Mouse (Mus musculus): Measurements from ENCODE around the gene Tsku. TPM values are rescaled to one million over a fixed set of nuclear protein-coding genes. Genes with fewer than 3 reads are reported as not detected.

The Tsku gene
- 7.0 and 8.0 TPM in 2 replicates for polyA plus RNA-seq (2015; fragmentation: Nextera tagmentation; extraction: Ambion mirVana)

- Histone ChIP-seq H3K9me3 (replicated peaks; ENCODE audit: control insufficient read depth, low read length, poor library complexity, severe bottlenecking) (no peaks in the 10 kb centered on the region), H3K4me1 (ENCODE audit: control insufficient read depth, insufficient read depth, low read length) (peaks cover 17% of the 10 kb centered on the region), H3K27me3 (ENCODE audit: control insufficient read depth, insufficient read depth, low read depth, low read length) (no peaks in the 10 kb centered on the region), H3K4me3 (ENCODE audit: low read depth, low read length) (peak within 1 kb of the TSS; percentile 68), H3K4me2 (ENCODE audit: low read length) (peak within 1 kb of the TSS; percentile 70), H3K36me3 (ENCODE audit: control insufficient read depth, insufficient read depth, low read length) (no peaks in the 10 kb centered on the region), H3K9ac (ENCODE audit: low read depth, low read length) (peak within 1 kb of the TSS; percentile 80), H3K27ac (ENCODE audit: low read length) (peak within 1 kb of the TSS; percentile 78)
- peak; percentile 90 for ATAC-seq
- under 1% methylated on average over 48 of the region's 52 CpGs for WGBS
Observed at GRCm38 (mm10) chr7:98361063-98361652, at the start of gene Tsku. TSS of gene Tsku (minus strand) at chr7:98361328.

GRCm38 (mm10) chr7:98407615-98408014 is 46.5 kb upstream of the Tsku start:
- Histone ChIP-seq H3K36me3 (ENCODE audit: control insufficient read depth, insufficient read depth, low read length) (no peaks in the 10 kb centered on the region), H3K4me1 (ENCODE audit: control insufficient read depth, insufficient read depth, low read length) (no peaks in the 10 kb centered on the region), H3K9me3 (replicated peaks; ENCODE audit: control insufficient read depth, low read length, poor library complexity, severe bottlenecking) (no peaks in the 10 kb centered on the region), H3K4me2 (ENCODE audit: low read length) (no peak overlapping the region), H3K27ac (ENCODE audit: low read length) (no peak overlapping the region), H3K27me3 (ENCODE audit: control insufficient read depth, insufficient read depth, low read depth, low read length) (no peaks in the 10 kb centered on the region), H3K4me3 (ENCODE audit: low read depth, low read length) (no peak overlapping the region), H3K9ac (ENCODE audit: low read depth, low read length) (no peak overlapping the region)
- 85% methylated on average over 5 of the region's 5 CpGs for WGBS
- no peak for ATAC-seq

GRCm38 (mm10) chr7:98403996-98404395 is 42.9 kb upstream of the Tsku start:
- Histone ChIP-seq H3K4me1 (ENCODE audit: control insufficient read depth, insufficient read depth, low read length) (no peaks in the 10 kb centered on the region), H3K9me3 (replicated peaks; ENCODE audit: control insufficient read depth, low read length, poor library complexity, severe bottlenecking) (no peaks in the 10 kb centered on the region; the same call in 1 of the 2 replicates), H3K36me3 (ENCODE audit: control insufficient read depth, insufficient read depth, low read length) (no peaks in the 10 kb centered on the region), H3K4me3 (ENCODE audit: low read depth, low read length) (no peak overlapping the region), H3K4me2 (ENCODE audit: low read length) (no peak overlapping the region), H3K9ac (ENCODE audit: low read depth, low read length) (no peak overlapping the region), H3K27ac (ENCODE audit: low read length) (no peak overlapping the region), H3K27me3 (ENCODE audit: control insufficient read depth, insufficient read depth, low read depth, low read length) (no peaks in the 10 kb centered on the region)
- 65% methylated on average over 4 of the region's 4 CpGs for WGBS
- peak; percentile 58 for ATAC-seq

- Histone ChIP-seq H3K4me1 (ENCODE audit: control insufficient read depth, insufficient read depth, low read length) (no peaks in the 10 kb centered on the region), H3K9ac (ENCODE audit: low read depth, low read length) (no peak overlapping the region), H3K4me2 (ENCODE audit: low read length) (no peak overlapping the region), H3K9me3 (replicated peaks; ENCODE audit: control insufficient read depth, low read length, poor library complexity, severe bottlenecking) (no peaks in the 10 kb centered on the region; the same call in 1 of the 2 replicates), H3K27ac (ENCODE audit: low read length) (no peak overlapping the region), H3K4me3 (ENCODE audit: low read depth, low read length) (no peak overlapping the region), H3K36me3 (ENCODE audit: control insufficient read depth, insufficient read depth, low read length) (no peaks in the 10 kb centered on the region), H3K27me3 (ENCODE audit: control insufficient read depth, insufficient read depth, low read depth, low read length) (no peaks in the 10 kb centered on the region)
- no peak for ATAC-seq
- 52% methylated on average over 15 of the region's 15 CpGs for WGBS
Observed at GRCm38 (mm10) chr7:98402582-98403574, 41.8 kb upstream of the Tsku start.

GRCm38 (mm10) chr7:98392466-98393201 is 31.5 kb upstream of the Tsku start:
- Histone ChIP-seq H3K27me3 (ENCODE audit: control insufficient read depth, insufficient read depth, low read depth, low read length) (no peaks in the 10 kb centered on the region), H3K27ac (ENCODE audit: low read length) (no peak overlapping the region), H3K36me3 (ENCODE audit: control insufficient read depth, insufficient read depth, low read length) (no peaks in the 10 kb centered on the region), H3K4me1 (ENCODE audit: control insufficient read depth, insufficient read depth, low read length) (peaks cover 4% of the 10 kb centered on the region; the same call in 1 of the 2 replicates), H3K4me2 (ENCODE audit: low read length) (no peak overlapping the region), H3K9me3 (replicated peaks; ENCODE audit: control insufficient read depth, low read length, poor library complexity, severe bottlenecking) (no peaks in the 10 kb centered on the region), H3K4me3 (ENCODE audit: low read depth, low read length) (no peak overlapping the region), H3K9ac (ENCODE audit: low read depth, low read length) (no peak overlapping the region)
- ATAC-seq = no peak
- 86% methylated on average over 8 of the region's 8 CpGs for WGBS

- H3K27ac ChIP-seq (ENCODE audit: low read length) = no peak overlapping the region
- no peak for ATAC-seq
Observed at GRCm38 (mm10) chr7:98391351-98391936, 30.3 kb upstream of the Tsku start.

GRCm38 (mm10) chr7:98390486-98390885 is 29.4 kb upstream of the Tsku start:
- H3K36me3 ChIP-seq (ENCODE audit: control insufficient read depth, insufficient read depth, low read length) = no peaks in the 10 kb centered on the region
- WGBS = 70% methylated on average over 2 of the region's 2 CpGs
- H3K27me3 ChIP-seq (ENCODE audit: control insufficient read depth, insufficient read depth, low read depth, low read length) = no peaks in the 10 kb centered on the region
- H3K4me2 ChIP-seq (ENCODE audit: low read length) = no peak overlapping the region
- no peak overlapping the region for H3K27ac ChIP-seq (ENCODE audit: low read length)
- ATAC-seq = no peak
- no peak overlapping the region for H3K4me3 ChIP-seq (ENCODE audit: low read depth, low read length)
- peaks cover 4% of the 10 kb centered on the region; the same call in 1 of the 2 replicates for H3K4me1 ChIP-seq (ENCODE audit: control insufficient read depth, insufficient read depth, low read length)
- H3K9me3 ChIP-seq (replicated peaks; ENCODE audit: control insufficient read depth, low read length, poor library complexity, severe bottlenecking) = no peaks in the 10 kb centered on the region
- H3K9ac ChIP-seq (ENCODE audit: low read depth, low read length) = no peak overlapping the region

More at GRCm38 (mm10) chr7:98391351-98391936, 30.3 kb upstream of the Tsku start:
- Histone ChIP-seq H3K9me3 (replicated peaks; ENCODE audit: control insufficient read depth, low read length, poor library complexity, severe bottlenecking) (no peaks in the 10 kb centered on the region), H3K4me1 (ENCODE audit: control insufficient read depth, insufficient read depth, low read length) (peaks cover 4% of the 10 kb centered on the region; the same call in 1 of the 2 replicates), H3K9ac (ENCODE audit: low read depth, low read length) (no peak overlapping the region), H3K4me2 (ENCODE audit: low read length) (no peak overlapping the region), H3K4me3 (ENCODE audit: low read depth, low read length) (no peak overlapping the region), H3K27me3 (ENCODE audit: control insufficient read depth, insufficient read depth, low read depth, low read length) (no peaks in the 10 kb centered on the region), H3K36me3 (ENCODE audit: control insufficient read depth, insufficient read depth, low read length) (no peaks in the 10 kb centered on the region)
- 78% methylated on average over 7 of the region's 7 CpGs for WGBS

GRCm38 (mm10) chr7:98389656-98390055 is 28.5 kb upstream of the Tsku start:
- Histone ChIP-seq H3K9ac (ENCODE audit: low read depth, low read length) (no peak overlapping the region), H3K36me3 (ENCODE audit: control insufficient read depth, insufficient read depth, low read length) (no peaks in the 10 kb centered on the region), H3K9me3 (replicated peaks; ENCODE audit: control insufficient read depth, low read length, poor library complexity, severe bottlenecking) (no peaks in the 10 kb centered on the region), H3K4me2 (ENCODE audit: low read length) (no peak overlapping the region), H3K4me1 (ENCODE audit: control insufficient read depth, insufficient read depth, low read length) (peaks cover 4% of the 10 kb centered on the region; the same call in 1 of the 2 replicates), H3K27me3 (ENCODE audit: control insufficient read depth, insufficient read depth, low read depth, low read length) (no peaks in the 10 kb centered on the region), H3K4me3 (ENCODE audit: low read depth, low read length) (no peak overlapping the region), H3K27ac (ENCODE audit: low read length) (no peak overlapping the region)
- ATAC-seq = no peak
- WGBS = 86% methylated on average over 9 of the region's 9 CpGs
